Mouse (Mus musculus) erythroblast, adult 5-6 weeks (primary cell): Measurements from ENCODE around the gene Iqsec3. TPM values are rescaled to one million over a fixed set of nuclear protein-coding genes. Genes with fewer than 3 reads are reported as not detected.

ENCODE experiments used
- ATAC-seq: replicated peaks from 2 replicates; pipeline ENCODE4 v1.8.0; 2016; ENCODE audit warnings: moderate number of reproducible peaks, mild to moderate bottlenecking, moderate TSS enrichment, inconsistent platforms; ENCODE audit not compliant: poor library complexity, low FRiP score, severe bottlenecking
- total RNA-seq, 2 experiments: library from RNA; stranded (forward) in 1 of 2; stranded (reverse) in 1 of 2; fragments of 150-400 nt in 1 of 2; fragments of 200-764, 138-1000 nt in 1 of 2; gene quantifications; 2 replicates each; pipeline versions ENCODE4 v1.2.3 to v1.2.4; 2015 to 2017; ENCODE audit warnings: low replicate concordance in 2 of 2

Gene Iqsec3
- total RNA-seq, 2 experiments from 2014 or later, result 0.58 TPM; not detected in 1

GRCm38 (mm10) chr6:121456651-121457050, 16.8 kb downstream of the Iqsec3 start:
- ATAC-seq, result no peak

GRCm38 (mm10) chr6:121454549-121455494, 18.7 kb downstream of the Iqsec3 start:
- ATAC-seq, result no peak

- ATAC-seq, result no peak
Observed at GRCm38 (mm10) chr6:121453776-121454175, 19.7 kb downstream of the Iqsec3 start.

DNA sequence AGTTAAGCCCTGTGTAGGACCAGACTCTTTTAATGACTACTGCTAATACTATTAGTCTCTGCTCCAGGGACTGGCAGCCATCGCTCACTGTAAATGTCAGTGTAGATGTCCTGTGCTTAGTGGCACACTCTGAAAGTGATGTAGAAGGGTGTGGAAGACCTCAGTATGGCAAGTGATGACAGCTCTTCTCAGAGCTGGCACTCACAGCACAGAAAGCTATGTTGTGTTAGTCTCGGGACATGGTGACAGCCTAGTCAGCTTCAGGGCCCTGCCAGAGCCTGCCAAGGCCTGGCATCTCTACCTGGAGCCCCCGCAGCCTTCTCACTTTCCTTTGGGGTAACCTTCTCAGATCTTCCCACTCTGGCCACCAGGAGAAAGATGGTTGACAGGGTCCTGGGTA, 21.8 kb downstream of the Iqsec3 start:
- no peak for ATAC-seq

- ATAC-seq, result no peak
Observed at GRCm38 (mm10) chr6:121440696-121441220, 32.7 kb downstream of the Iqsec3 start.

DNA sequence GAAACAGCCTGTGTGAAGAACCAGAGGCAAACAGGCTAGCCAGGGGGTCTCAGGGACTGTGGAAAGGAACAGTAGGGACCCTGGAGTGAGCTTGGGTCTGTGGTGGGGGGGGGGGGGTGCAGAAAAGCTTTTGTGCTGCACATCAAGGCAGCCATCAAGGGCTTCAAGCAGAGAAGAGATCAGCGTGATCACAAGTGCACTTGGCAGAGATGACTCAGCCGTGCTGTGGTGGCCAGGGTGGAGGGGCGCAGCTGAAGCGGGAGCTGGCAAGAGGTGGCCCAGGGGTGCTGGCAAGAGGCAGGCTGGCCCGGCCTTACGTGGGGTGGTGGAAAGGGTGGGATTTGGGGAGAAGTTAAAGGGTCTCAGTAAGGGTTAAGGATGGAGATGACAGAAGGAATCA, 48.6 kb downstream of the Iqsec3 start:
- no peak for ATAC-seq

GRCm38 (mm10) chr6:121424403-121424802, 49.1 kb downstream of the Iqsec3 start:
- ATAC-seq, result no peak

GRCm38 (mm10) chr6:121412558-121413297, 60.8 kb downstream of the Iqsec3 start:
- no peak for ATAC-seq

GRCm38 (mm10) chr6:121407571-121408011, 65.9 kb downstream of the Iqsec3 start:
- ATAC-seq, result no peak

- ATAC-seq, result no peak
Observed at GRCm38 (mm10) chr6:121405311-121405710, 68.2 kb downstream of the Iqsec3 start.

- no peak for ATAC-seq
Observed at GRCm38 (mm10) chr6:121402661-121403244, 70.7 kb downstream of the Iqsec3 start.

- no peak for ATAC-seq
Observed at GRCm38 (mm10) chr6:121401826-121402660, 71.4 kb downstream of the Iqsec3 start.

DNA sequence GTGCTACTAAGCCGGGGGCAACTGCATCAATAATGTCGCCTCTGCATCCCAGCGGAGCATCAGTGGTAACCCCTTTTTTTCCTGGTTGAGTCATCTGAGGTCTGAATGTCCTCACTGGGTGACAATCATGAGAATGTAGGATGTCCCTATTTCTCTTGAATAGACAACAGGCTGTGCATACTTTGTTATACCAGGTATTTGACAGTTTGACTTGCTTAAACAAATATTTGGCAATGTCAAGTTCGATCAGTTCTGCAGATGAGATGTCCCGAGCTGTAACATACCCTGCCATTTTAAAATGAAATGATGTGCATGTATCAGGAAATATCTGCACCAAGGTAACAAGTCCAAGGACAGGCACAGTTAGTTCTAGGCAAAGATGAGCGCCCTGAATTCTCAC, 72.3 kb downstream of the Iqsec3 start:
- ATAC-seq, result no peak

DNA sequence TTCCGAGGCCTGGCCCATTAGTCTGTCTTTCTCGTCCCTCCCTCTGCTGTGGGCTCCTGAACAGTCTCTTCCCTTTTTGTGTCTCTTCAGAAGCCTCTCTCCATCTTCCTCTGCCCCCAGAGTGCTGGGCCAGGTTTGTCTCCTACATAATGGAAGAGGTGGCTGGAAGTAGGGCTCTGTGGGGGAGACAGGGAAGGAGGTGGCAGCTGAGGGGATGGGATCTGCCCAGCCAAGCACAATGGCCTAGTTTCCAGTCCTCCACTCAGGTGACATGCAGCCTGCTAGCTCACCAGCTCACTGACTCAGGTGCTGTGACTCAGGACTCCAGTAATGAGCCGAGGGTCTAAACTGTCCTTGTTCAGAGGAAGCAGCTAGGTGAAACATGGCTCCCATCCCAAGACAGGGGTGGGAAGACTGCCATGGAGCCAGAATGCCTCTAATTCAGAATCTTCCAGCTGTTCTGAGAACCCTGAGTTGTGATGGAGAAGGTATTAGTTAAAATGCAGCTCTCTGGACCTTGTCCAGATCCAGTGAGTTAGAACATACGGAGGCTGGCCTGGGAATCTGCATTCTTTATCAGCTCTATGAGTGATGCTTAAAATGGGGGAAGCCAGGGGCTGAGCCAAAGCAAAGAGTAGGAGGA, 80.7 kb downstream of the Iqsec3 start:
- no peak for ATAC-seq

GRCm38 (mm10) chr6:121385397-121385796, 88.1 kb downstream of the Iqsec3 start:
- ATAC-seq, result no peak

GRCm38 (mm10) chr6:121382071-121382470, 91.4 kb downstream of the Iqsec3 start:
- no peak for ATAC-seq

GRCm38 (mm10) chr6:121380576-121380975, 92.9 kb downstream of the Iqsec3 start:
- no peak for ATAC-seq

- ATAC-seq, result no peak
Observed at GRCm38 (mm10) chr6:121378256-121378655, 95.2 kb downstream of the Iqsec3 start.

DNA sequence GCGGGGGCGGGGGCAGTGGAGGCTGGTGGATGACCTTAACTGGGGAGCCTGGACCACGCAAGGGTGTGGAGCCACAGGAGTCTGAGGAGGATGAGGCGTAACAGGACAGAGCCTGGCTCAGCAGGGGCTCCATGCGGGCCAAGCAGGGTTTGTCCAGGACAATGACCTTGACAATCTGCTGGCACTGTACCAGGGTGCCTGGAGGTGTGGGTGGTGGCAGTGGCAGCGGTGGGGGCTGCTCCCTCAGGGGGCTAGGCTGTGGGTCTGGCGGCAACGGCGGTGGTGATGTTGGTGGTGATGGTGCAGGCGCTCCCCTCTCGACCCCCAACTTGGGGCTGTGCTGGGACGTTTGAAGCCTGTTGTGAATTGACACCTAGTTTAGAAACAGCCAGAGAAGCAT, 97.3 kb downstream of the Iqsec3 start:
- no peak for ATAC-seq
